Mouse (Mus musculus): ENCODE data around the gene Lrp4. TPM values are rescaled to one million over a fixed set of nuclear protein-coding genes. Genes with fewer than 3 reads are reported as not detected.

Gene Lrp4
- 1.4 and 1.5 TPM in 2 replicates for polyA plus RNA-seq (2015; fragmentation: Nextera tagmentation; extraction: Ambion mirVana)

DNA sequence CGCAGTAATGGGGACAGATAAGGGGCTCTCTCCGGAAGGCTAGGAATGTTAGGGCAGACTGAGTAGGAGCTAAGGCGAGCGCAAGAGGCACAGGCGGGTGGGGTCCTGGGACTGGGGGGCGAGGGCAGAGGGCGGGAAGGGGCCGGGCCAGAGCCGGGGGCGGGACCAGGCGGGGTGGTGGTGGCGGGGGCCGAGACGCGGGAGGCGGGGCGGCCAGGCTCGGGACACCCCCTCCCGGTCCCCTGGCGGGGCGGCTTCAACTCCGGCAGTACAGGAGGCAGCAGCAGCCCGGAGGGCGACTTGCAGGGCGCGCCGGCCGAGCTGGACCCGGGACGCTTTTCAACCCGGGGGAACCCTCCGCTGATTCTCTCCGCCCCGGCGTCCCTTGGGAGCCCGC is at the start of gene Lrp4:
TSS of gene Lrp4 (plus strand) at position 253 of the 397 bp plus-strand sequence.
- TF ChIP-seq CTCF (IDR thresholded peaks at IDR 0.05; ENCODE audit: low read depth) = no peak
- TF ChIP-seq EP300 (IDR thresholded peaks at IDR 0.05; ENCODE audit: low read depth) = no peak
- DNase-seq = peak; percentile 67
- Histone ChIP-seq H3K4me1 (ENCODE audit: insufficient read depth) (peaks cover 26% of the 10 kb centered on the region), H3K9me3 (ENCODE audit: low read length) (no peaks in the 10 kb centered on the region), H3K27me3 (ENCODE audit: insufficient read depth, low read length) (peaks cover 30% of the 10 kb centered on the region), H3K9ac (replicated peaks) (peak within 1 kb of the TSS; percentile 77), H3K27ac (ENCODE audit: low read depth) (peak within 1 kb of the TSS; percentile 82), H3K4me3 (ENCODE audit: low read depth, low read length) (peak within 1 kb of the TSS; percentile 66), H3K4me2 (ENCODE audit: low read depth, low read length) (peak within 1 kb of the TSS; percentile 90), H3K36me3 (replicated peaks; ENCODE audit: insufficient read depth, low read length) (no peaks in the 10 kb centered on the region)
- WGBS (ENCODE audit: insufficient replicate concordance) = 1% methylated on average over 7 of the region's 36 CpGs
- peak; percentile 63 for ATAC-seq

DNA sequence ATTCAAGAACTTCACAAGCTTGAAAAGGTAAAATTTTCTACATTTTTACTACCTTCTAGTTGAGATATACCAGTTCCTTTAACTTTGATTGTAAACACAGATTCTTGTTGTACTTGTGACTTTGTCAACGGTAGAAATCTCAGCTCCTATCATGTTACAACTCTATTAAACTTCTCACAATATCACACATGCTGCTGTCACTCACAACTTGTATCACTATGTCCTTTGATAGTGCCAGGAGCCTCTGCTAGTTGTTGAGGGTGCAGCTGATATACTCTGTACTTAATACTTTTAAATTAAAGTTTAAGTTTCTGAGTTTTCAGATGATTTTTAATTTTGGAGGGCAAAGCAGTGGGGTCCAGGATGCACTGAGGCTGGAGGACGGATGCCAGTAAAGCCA is 49.3 kb upstream of the Lrp4 start:
- ATAC-seq (no peak), DNase-seq (no peak)
- WGBS (ENCODE audit: insufficient replicate concordance) = 75% methylated on average over 2 of the region's 2 CpGs
- no peaks in the 10 kb centered on the region for H3K27me3 ChIP-seq (ENCODE audit: insufficient read depth, low read length)
- H3K9ac ChIP-seq (replicated peaks) = no peak overlapping the region
- H3K4me1 ChIP-seq (ENCODE audit: insufficient read depth) = peaks cover 7% of the 10 kb centered on the region
- TF ChIP-seq EP300 (IDR thresholded peaks at IDR 0.05; ENCODE audit: low read depth) = no peak
- no peak for TF ChIP-seq CTCF (IDR thresholded peaks at IDR 0.05; ENCODE audit: low read depth)
- no peak overlapping the region for H3K4me2 ChIP-seq (ENCODE audit: low read depth, low read length)
- no peak overlapping the region for H3K27ac ChIP-seq (ENCODE audit: low read depth)
- no peaks in the 10 kb centered on the region for H3K9me3 ChIP-seq (ENCODE audit: low read length)
- no peaks in the 10 kb centered on the region for H3K36me3 ChIP-seq (replicated peaks; ENCODE audit: insufficient read depth, low read length)
- H3K4me3 ChIP-seq (ENCODE audit: low read depth, low read length) = no peak overlapping the region

DNA sequence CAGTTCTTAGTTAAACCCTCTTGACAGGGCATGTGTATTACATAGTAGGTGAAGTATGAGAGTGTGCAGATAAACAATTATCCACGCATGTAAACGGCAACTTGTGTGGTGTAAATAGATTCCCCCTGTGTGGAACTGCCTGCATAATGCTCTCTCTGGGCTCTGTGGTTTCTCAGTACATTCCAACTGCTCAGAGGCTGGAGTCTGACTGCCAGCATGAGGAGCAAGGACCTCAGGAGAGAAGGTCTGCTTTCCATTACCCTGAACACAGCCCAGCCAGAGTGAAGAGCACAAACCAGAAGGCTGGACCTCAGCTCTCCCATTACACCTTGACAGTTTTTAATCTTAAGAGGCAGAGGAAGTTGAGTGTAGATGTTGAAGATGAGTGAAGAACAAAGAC is 45.8 kb upstream of the Lrp4 start:
- peaks cover 7% of the 10 kb centered on the region for H3K4me1 ChIP-seq (ENCODE audit: insufficient read depth)
- no peak overlapping the region for H3K4me2 ChIP-seq (ENCODE audit: low read depth, low read length)
- no peaks in the 10 kb centered on the region for H3K27me3 ChIP-seq (ENCODE audit: insufficient read depth, low read length)
- no peaks in the 10 kb centered on the region for H3K9me3 ChIP-seq (ENCODE audit: low read length)
- DNase-seq (no peak), ATAC-seq (no peak)
- no peak overlapping the region for H3K27ac ChIP-seq (ENCODE audit: low read depth)
- no peaks in the 10 kb centered on the region for H3K36me3 ChIP-seq (replicated peaks; ENCODE audit: insufficient read depth, low read length)
- no peak for TF ChIP-seq CTCF (IDR thresholded peaks at IDR 0.05; ENCODE audit: low read depth)
- no peak for TF ChIP-seq EP300 (IDR thresholded peaks at IDR 0.05; ENCODE audit: low read depth)
- no peak overlapping the region for H3K9ac ChIP-seq (replicated peaks)
- H3K4me3 ChIP-seq (ENCODE audit: low read depth, low read length) = no peak overlapping the region
- WGBS (ENCODE audit: insufficient replicate concordance) = 75% methylated on average over 2 of the region's 2 CpGs

DNA sequence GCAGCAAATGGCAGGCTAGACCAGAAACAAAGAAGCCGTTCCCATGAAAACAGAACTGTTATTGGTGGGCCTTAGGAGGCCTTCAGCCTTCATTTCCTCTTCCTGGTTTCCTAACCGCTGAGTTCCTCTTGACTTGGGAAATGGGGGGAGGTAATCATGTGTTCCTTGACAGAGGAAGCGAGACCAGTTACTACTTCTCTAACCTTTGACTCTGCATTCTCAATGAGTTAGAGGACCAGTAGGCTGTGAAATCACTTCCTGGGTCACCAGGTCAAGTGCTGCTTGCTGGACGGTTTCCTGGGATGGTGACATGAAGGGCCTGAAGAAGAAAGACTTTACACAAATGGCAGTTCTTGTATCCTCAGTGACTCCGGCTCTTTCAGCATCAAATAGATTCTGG is 45.0 kb upstream of the Lrp4 start:
- Histone ChIP-seq H3K9me3 (ENCODE audit: low read length) (no peaks in the 10 kb centered on the region), H3K4me1 (ENCODE audit: insufficient read depth) (peaks cover 7% of the 10 kb centered on the region), H3K36me3 (replicated peaks; ENCODE audit: insufficient read depth, low read length) (no peaks in the 10 kb centered on the region), H3K27me3 (ENCODE audit: insufficient read depth, low read length) (no peaks in the 10 kb centered on the region), H3K4me2 (ENCODE audit: low read depth, low read length) (no peak overlapping the region), H3K4me3 (ENCODE audit: low read depth, low read length) (no peak overlapping the region), H3K9ac (replicated peaks) (no peak overlapping the region), H3K27ac (ENCODE audit: low read depth) (peak overlapping the region; percentile 49)
- 48% methylated on average over 5 of the region's 5 CpGs for WGBS (ENCODE audit: insufficient replicate concordance)
- DNase-seq (peak; percentile 34), ATAC-seq (peak; percentile 69)
- TF ChIP-seq EP300 (IDR thresholded peaks at IDR 0.05; ENCODE audit: low read depth) (peak; percentile 51), CTCF (IDR thresholded peaks at IDR 0.05; ENCODE audit: low read depth) (no peak)

DNA sequence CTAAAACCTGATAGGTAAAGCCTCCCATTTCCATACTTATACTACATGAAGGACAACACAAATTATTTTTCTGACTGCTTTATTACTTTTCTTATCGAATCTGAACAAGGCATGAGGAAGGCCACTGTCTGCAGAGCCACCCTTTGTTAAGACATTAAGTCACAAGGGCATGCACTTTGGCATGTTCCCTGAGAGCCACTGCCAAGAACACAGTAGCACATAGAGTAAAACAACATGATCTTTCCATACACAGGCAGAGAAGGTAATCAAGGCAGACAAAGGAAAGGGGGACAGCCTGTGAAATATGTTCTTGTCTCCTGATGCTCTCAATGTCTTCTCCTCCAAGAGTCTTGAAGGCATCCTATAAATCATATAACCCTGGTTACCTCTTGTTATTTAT is 43.5 kb upstream of the Lrp4 start:
- Histone ChIP-seq H3K36me3 (replicated peaks; ENCODE audit: insufficient read depth, low read length) (no peaks in the 10 kb centered on the region), H3K9me3 (ENCODE audit: low read length) (no peaks in the 10 kb centered on the region), H3K4me3 (ENCODE audit: low read depth, low read length) (no peak overlapping the region), H3K27ac (ENCODE audit: low read depth) (no peak overlapping the region), H3K4me1 (ENCODE audit: insufficient read depth) (peaks cover 7% of the 10 kb centered on the region), H3K9ac (replicated peaks) (no peak overlapping the region), H3K27me3 (ENCODE audit: insufficient read depth, low read length) (no peaks in the 10 kb centered on the region), H3K4me2 (ENCODE audit: low read depth, low read length) (no peak overlapping the region)
- TF ChIP-seq EP300 (IDR thresholded peaks at IDR 0.05; ENCODE audit: low read depth) (no peak), CTCF (IDR thresholded peaks at IDR 0.05; ENCODE audit: low read depth) (no peak)
- ATAC-seq (no peak), DNase-seq (no peak)
- WGBS (ENCODE audit: insufficient replicate concordance) = 68% methylated on average over 1 of the region's 1 CpGs

DNA sequence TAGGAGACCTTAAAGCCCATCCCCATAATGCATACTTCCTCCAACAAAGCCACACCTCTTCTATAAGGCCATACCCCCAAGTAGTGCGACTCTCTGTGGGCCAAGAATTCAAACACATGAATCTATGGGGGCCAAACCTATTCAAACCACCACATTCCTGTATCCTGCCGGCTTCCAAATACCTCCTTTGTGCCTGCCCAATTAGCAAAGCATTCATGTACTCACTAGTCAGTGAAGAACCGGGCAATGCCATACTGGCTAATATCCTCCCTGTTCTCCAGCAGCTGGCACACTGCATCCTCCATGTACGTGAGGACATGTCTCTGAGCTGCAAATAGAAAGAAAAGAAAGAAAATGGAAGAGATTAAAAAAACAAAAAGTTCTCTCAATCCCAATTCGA is 35.7 kb upstream of the Lrp4 start:
- whole genome bisulfite sequencing (ENCODE audit: insufficient replicate concordance) = 78% methylated on average over 5 of the region's 5 CpGs
- no peak for DNase-seq
- ATAC-seq = no peak

More for the DNA sequence above, 35.7 kb upstream of the Lrp4 start:
- H3K27ac ChIP-seq (ENCODE audit: low read depth) = no peak overlapping the region
- no peaks in the 10 kb centered on the region for H3K27me3 ChIP-seq (ENCODE audit: insufficient read depth, low read length)
- no peaks in the 10 kb centered on the region for H3K9me3 ChIP-seq (ENCODE audit: low read length)
- H3K4me2 ChIP-seq (ENCODE audit: low read depth, low read length) = no peak overlapping the region
- H3K4me3 ChIP-seq (ENCODE audit: low read depth, low read length) = no peak overlapping the region
- no peak overlapping the region for H3K9ac ChIP-seq (replicated peaks)
- no peaks in the 10 kb centered on the region for H3K4me1 ChIP-seq (ENCODE audit: insufficient read depth)
- TF ChIP-seq CTCF (IDR thresholded peaks at IDR 0.05; ENCODE audit: low read depth) (no peak), EP300 (IDR thresholded peaks at IDR 0.05; ENCODE audit: low read depth) (no peak)
- no peaks in the 10 kb centered on the region for H3K36me3 ChIP-seq (replicated peaks; ENCODE audit: insufficient read depth, low read length)
